Mouse (Mus musculus): ENCODE measurements around the gene Yju2.
"Not testable (repeated sequence)": the region's sequence is repeated elsewhere in the genome, so short reads cannot be mapped to it uniquely, and the experiment has no call there.

Yju2 gene

DNA sequence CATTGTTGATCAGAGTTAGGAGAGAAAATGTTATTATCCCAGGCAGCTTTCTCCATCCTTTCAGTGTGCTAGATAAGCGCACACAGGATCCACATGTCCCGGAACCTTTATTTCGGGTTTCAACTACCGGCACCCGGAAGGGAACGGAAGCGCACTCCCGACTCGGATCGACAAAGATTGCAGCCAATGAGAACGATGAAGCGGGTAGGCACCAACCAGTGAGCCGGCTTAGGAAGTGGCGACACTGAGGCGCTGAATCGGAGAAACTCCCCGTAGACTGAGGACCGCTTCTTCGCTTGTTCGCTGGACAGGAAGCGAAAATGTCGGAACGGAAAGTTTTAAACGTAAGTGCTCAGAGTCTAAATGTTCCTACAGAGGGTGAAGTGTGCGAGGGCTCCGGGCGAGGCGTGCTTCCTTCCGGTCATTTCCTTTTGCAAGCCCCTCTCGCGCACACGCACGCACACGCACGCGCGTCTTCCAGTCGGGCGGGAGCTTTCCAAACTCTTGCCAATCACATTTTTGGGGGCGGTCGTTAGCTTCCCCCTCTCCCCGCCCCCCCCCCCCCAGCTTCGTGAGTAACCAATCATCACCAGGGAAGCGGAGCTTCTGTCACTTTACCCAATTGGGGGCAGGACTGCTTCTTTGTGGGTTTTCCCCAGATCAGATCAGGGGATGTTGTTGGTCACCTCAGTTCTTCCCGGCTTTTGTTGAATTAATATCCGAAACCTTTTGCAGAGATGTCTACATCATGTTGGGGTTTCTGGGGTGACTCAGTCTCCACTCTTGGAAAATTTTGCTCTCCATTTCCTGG, at the start of gene Yju2:
Yju2 (plus strand) TSS at position 182 of the 811 bp plus-strand sequence.
- DNase-seq (ENCODE audit: low spot score in 2 of 2): peak; percentile 90 to 93

DNA sequence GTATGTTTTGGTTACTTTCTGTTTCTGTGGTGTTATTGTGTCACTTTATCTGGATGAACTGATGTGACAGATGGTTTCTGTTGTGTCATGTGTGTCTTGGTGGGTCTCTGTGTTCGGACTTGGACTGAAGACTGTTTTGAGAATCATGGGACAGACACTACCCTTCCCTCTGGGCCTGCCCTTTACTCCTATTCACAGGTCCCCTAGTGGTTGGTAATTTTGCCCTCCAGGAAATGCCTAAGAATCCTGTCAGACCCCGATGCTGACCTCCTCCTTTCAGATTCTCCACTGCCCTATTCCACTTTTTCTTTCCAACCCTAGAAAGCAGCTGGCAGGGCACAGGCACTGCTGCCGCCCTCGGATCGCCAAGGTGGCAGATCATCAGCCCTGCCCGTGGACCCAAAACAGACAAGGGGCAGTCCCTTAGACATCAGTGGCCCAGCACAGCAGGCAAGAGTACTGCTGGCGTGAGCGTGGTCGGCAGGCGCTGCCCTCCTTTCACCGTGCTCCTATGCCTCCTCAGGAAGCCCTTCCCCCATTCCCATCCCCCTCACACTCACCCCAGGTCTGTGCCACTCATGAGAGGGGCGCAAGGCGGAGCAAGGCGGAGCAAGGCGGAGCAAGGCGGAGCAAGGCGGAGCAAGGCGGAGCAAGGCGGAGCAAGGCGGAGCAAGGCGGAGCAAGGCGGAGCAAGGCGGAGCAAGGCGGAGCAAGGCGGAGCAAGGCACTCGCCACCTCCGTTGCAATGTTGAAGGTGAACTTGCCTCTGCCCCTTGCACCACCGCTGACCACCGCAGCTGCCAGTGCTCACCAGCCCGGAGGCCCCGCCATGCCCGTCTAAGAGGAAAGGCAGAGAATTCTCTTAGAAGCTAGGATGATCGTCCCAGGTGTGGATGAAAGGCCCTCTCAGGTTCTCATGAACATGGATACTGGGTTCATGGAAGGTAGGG, 27.1 kb upstream of the Yju2 start:
- DNase-seq (ENCODE audit: low spot score in 2 of 2): peak; percentile 60 to 64

DNA sequence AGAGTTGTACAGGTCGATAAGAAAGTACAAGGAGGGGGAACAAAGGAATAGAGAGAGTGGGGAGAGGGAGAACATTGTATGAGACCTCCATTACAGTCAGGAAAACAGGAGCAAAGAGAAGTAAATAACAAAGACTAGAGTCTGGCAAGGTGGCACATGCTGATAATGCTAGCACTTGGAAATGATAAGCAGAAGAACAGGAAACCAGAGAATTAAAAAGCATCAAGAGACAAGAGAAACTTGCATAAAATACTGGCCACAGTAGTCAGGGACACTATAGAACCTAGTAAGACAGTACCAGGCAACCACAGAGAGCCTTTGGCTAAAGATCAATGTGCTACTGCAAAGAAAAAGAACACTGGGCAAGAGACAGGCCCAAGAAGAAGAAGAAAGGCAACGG, 26.3 kb upstream of the Yju2 start:
- DNase-seq (ENCODE audit: low spot score in 2 of 2): no peak

DNA sequence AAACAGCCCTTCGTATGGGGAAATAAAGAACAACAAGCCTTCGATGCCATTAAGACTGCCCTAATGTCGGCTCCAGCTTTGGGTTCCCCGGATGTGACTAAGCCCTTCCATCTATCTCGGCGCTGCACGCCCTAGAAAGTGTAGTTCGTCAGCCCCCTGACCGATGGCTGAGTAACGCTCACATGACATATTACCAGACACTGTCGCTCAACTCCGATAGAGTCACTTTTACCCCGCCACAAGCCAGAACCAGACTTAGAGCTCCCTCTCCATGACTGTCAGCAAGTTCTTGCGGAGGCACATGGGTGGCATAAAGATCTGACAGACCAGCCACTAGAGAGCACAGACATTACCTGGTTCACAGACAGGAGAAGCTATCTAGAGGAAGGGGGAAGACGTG, 25.7 kb upstream of the Yju2 start:
- DNase-seq (ENCODE audit: low spot score in 2 of 2): no peak

DNA sequence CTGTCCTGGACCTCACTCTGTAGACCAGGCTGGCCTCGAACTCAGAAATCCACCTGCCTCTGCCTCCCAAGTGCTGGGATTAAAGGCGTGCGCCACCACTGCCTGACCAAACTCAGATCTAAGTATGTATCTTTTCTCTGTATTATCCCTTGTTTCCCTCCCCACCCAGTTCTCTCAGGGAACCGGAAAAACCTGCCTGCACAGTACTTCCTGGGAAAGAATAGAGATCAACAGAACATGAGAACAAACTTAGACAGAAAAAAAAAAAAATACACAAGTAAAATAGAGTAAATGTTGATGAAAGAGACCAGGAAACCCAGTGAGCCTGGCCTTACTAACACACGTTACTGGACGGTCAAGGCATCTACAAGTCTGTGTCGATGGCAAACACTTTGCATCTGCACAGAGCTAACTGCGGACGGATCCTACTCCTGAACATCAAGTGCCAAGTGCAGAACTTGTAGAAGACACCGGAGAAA, 14.5 kb upstream of the Yju2 start:
- not testable (repeated sequence) for DNase-seq (ENCODE audit: low spot score in 2 of 2)

DNA sequence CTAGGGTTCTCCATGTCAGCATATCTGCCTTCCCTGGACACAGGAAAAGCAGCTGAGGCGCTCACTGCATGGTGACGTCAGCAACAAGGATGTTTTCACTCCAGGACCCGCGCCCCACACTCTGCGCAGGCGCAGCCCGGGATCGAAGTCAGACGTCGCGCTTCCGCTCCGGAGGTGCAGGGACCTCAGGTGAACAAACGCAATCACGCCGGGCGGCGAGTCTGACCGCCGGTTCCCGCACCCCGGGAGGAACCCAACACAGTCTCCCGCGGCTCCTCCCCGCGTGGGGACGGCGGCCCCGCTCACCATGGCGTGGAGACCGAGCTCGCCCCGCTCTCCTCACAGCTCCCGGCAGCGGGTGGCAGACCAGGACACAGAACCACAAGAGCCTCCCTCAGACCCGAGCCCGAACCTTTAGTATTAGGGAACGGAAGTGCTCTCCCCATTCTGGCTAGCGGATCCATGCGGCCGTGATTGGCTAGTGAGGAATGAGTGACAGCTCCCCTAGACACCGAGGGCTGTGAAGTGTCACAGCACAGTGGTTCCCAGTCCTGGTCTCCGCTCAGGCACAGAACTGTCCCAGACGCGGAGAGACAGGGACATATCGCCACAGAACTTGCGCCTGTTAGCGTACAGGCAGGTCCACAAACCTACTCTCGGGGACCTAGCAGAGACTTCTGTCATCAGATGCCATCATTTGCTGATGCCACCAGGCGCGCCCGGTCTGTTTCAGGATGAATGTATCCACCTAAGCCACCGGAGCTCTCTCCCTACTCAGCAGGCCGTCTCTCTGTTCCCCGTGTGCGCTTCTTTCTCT, 13.8 kb upstream of the Yju2 start:
- DNase-seq (ENCODE audit: low spot score in 2 of 2): peak; percentile 92

DNA sequence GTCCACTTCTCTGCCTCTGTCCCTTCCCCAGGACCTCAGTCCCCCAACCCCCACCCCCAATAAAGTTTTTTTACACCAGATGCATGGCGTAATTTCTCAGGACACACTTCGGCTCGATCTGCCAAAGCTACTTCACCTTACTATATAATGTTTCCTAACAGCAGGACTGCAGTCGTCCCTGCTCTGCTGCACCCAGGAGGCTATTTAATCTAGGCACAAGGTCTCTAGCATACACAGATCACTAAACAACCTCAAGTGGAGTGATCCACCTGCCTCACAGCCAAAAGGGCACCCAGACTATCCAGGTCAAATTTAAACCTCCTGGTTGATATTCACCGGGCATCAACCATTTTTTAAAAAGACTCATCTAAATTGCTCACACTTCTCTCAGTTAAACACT, 13.2 kb upstream of the Yju2 start:
- DNase-seq (ENCODE audit: low spot score in 2 of 2): no peak

DNA sequence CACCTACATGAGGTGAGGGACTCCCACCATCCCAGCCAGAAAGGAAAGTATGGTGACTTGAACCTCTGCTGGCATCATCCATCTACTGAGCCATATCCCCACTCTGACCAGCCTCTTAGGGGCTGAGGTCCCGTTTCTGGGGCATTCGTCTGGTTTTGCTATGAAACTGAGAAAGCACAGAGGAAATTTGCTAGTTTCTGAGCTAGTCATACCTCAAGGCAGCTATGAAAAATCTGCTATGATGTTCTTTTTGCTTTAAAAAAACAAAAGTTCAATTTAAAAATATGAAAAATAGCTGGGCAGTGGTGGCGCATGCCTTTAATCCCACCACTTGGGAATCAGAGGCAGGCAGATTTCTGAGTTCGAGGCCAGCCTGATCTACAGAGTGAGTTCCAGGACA, 10.3 kb upstream of the Yju2 start:
- DNase-seq (ENCODE audit: low spot score in 2 of 2): no peak

DNA sequence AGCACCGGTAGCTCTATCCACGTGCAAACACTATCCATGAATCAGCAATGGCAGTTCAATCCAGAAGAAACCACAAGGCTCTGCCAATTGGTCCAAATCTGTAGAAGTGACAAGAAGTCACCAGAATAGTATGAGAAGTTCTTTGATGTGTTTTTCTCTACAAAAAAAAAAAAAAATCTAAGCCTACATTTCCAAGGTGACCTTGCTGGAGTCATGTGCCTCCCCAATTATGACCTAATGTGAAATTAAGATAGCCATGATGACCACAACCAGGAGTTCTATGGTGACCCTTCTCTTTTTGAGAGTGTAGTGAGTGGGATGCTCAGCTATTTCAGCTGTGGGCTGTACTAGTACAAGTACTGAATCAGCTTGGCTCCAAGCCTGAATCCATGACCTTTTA, 9.5 kb upstream of the Yju2 start, which contains the start of gene Zfp119b:
Zfp119b (minus strand) TSS at position 101 of the 400 bp plus-strand sequence.
- DNase-seq (ENCODE audit: low spot score in 2 of 2): no peak

DNA sequence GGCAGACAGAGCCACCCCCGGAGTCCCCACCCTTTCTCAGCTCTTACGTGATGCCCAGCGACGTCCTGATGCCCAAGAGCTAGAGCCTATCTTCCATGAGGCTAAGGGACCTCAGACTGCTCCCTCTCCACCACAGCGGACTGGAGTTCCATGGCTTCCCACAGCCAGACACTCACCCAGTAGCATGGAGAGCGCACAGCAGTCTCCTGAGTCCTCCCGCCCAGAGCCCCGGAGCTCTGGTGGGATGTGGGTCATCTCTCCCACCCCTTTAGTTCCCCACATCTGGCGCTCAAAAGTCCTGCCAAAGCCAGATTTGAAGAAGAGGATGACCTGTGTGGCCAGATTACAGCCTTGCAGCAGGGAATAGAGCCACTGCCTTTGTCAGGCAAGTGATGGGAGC, 8.3 kb upstream of the Yju2 start:
- DNase-seq (ENCODE audit: low spot score in 2 of 2): no peak

DNA sequence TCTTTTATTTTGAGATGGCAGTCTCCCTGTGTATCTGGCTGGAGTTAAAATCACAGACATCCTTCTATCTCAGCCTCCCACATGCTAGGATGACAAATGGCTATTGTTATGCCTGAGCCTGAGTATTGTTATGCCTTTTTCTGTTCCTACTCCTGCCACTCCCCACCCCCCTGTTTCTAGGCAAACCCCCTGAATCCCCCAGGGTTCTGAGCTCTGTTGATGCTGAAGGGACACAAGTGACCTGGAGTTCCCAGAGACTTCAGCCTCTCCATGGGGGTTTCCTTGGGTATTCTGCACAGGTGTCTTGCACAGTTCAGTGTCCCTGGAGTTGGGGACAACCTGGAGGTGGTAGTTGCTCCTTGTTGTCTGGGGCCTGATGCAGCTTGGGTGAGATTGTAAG, 6.9 kb upstream of the Yju2 start:
- no peak for DNase-seq (ENCODE audit: low spot score in 2 of 2)

DNA sequence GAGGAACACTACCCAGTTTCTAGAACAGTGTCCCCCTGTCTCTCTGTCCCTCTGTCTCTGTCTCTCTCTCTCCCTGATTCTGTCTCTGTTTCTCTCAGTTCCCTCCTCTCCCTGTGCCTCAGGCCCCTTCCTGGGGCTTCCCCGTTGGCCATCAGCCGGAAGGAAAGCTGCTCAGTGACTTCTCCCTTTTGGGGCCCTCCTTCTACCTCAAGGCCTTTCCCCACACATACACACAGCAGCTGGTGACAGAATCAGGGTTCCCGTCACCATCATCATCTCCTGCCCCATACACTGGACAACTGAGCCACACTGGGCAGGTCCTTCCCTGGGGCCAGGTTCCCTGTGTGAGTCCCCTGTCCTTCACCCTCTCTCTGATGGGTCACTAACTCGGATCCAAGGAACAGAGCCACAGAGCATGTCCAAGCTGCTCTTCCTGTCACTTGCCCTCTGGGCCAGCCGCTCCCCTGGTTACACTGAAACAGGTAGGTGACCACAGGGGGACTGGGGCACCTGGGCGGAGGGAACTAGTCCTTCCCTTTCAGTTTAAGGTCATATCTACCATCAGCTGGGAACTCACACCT, 6.4 kb upstream of the Yju2 start, which contains the start of gene Ebi3:
Ebi3 (plus strand) TSS at position 194 of the 581 bp plus-strand sequence.
- DNase-seq (ENCODE audit: low spot score in 2 of 2): no peak

DNA sequence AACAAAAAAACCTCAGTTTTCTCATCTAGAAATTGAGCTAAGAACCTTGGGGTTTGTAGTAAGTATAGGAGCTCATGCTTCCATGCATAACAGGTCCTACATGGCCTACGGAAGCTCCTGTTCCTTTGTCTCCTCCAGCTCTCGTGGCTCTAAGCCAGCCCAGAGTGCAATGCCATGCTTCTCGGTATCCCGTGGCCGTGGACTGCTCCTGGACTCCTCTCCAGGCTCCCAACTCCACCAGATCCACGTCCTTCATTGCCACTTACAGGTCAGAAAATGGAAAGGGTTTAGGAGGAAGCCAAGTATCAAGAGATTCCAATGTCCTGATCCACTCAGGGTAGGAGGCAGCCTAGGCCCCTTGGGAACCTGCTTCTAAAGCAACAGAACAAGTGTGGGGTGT, 5.1 kb upstream of the Yju2 start:
- DNase-seq (ENCODE audit: low spot score in 2 of 2): no peak

DNA sequence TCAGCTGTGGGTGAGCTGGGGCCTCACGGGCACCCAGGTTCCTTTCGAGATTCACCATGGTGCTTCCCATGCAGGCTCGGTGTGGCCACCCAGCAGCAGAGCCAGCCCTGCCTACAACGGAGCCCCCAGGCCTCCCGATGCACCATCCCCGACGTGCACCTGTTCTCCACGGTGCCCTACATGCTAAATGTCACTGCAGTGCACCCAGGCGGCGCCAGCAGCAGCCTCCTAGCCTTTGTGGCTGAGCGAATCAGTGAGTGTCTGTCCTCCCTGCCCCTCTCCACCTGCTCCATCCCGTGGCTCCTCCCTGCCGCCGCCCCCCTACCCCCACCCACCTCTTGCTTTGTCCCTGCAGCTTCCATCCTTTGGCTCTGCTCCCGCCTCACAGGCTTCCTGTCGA, 4.7 kb upstream of the Yju2 start:
- DNase-seq (ENCODE audit: low spot score in 2 of 2): no peak

DNA sequence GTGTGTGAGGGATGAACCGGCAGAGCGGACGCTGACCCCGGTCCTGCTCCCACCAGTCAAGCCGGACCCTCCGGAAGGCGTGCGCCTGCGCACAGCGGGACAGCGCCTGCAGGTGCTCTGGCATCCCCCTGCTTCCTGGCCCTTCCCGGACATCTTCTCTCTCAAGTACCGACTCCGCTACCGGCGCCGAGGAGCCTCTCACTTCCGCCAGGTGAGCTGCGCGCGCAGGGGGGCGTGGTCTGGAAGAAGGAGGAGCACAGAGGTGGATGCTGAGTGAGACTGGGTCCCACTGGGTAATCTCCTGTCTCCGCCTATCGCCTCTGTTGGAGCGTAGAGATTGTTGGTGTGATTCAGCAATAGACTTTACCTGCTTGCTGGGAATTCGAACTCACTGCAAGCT, 2.8 kb upstream of the Yju2 start:
- DNase-seq (ENCODE audit: low spot score in 2 of 2): peak; percentile 76 to 79

DNA sequence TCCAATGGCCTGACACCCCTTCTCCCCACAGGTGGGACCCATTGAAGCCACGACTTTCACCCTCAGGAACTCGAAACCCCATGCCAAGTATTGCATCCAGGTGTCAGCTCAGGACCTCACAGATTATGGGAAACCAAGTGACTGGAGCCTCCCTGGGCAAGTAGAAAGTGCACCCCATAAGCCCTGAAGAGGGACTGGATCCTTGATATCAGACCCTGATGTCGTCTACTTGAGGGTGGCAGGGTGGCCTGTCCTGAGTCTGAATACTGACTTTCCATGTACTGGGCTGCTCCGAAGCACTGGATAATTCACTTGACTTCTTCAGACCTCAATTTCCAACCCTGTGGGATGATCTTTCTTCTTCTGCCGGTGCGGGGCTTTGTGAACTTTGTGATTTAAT, 2.3 kb upstream of the Yju2 start:
- no peak for DNase-seq (ENCODE audit: low spot score in 2 of 2)

DNA sequence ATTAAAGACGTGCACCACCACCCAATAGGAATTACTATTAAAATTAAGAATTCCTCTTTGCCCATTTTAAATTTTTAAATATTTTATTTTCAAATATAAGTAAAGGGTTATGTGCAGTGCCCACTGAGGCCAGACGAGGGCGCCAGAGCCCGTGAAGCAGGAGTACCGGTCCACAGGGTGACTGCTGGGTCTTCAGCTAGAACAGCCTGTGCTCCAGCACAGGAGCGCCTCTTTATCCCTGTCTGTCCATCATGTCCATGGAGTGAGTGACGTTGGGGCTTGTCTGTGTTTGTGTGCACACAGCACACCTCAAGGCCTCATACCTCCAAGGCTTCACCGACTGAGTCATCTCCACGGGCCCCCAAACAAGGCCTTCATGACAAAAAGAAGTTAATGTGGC, 1.7 kb upstream of the Yju2 start:
- peak in 1 of 2 experiments; percentile 68 for DNase-seq (ENCODE audit: low spot score in 2 of 2)

DNA sequence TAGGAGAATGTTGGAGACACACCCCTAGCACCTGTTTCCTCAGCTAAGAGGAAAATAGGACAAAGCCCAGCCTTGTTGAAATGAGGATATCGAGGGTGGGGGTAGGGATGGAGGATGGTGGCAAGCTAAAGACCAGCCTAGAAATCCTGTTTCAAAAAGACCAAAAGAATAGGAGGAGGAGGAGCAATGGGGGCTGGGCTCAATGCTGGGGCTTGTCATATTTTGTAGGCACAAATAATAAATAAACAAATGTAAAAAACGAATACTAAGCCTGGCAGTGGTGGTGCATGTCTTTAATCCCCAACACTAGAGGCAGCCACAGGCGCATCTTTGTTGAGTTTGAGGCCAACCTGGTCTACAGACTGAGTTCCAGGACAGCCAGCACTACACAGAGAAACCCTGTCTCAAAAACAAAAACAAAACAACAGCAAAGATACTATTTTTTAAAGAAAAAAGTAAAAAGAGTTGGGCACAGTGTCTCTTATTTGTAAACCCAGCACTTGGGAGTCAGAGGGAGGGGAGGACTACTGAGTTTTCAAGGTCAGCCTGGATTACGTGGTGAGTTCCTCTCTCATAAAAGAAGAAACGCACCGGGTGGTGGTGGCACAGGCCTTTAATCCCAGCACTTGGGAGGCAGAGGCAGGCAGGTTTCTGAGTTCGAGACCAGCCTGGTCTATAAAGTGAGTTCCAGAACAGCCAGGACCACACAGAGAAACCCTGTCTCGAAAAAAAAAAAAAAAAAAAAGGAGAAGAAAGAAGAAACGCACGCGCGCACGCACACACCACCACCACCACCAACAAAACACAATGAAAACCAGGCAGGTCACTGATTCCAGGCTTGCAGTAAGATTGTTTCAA, 944 bp upstream of the Yju2 start:
- DNase-seq (ENCODE audit: low spot score in 2 of 2): no peak

DNA sequence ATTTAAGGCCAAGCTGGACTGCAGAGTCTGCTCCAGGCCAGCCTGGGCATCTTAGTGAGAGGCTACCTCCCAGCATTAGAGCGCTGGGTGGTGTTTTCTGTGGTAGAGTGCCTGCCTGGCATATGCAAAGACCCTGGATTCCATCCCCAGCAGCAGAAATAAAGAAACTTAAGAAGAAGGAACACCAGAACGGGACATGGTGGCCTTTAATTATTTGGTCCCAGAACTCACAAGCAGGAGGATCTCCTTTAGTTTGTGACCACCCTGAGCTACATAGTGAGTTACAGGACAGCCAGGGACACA, 364 bp upstream of the Yju2 start:
- DNase-seq (ENCODE audit: low spot score in 2 of 2): no peak

DNA sequence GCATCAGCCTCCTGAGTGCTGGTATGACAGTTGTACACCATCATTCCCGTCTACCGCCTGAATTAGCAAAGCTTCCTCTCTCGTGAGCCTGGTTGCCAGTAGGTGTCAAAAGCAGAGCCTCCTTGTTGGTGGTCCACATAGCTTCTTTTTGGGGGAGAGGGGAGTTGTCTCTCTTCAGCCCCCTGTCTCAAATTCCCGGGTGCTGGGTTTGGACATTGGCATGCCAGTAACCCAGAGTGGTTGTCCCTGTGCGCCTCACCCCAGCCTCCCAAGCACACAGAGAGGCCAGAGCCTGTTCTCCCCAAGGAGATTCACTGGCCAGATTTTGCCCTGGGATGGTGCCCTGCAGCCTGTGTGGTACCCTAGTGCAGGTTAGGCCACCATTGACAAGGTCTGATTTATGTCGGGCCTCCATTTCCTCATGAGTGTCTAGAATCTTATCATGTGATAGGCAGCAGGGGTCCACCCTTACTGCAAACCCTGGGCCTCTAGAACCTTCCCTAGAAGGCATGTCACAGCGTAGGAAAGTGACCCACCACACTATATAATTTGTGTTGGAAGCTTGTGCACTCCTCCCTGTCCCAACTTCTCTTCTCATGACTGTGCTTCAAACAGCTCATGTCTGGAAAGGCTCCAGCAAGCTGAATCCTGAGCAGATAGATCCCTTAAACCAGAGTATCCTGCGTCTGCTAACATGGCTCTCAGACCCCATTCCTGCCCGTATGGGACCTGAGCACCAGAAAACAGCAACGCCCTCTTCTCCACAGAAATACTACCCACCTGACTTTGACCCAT, 1.2 kb downstream of the Yju2 start:
- DNase-seq (ENCODE audit: low spot score in 2 of 2): no peak
